Mouse (Mus musculus) forebrain, embryonic 12.5 days (tissue): ENCODE data around the gene Gm20838. TPM values are rescaled to one million over a fixed set of nuclear protein-coding genes. Genes with fewer than 3 reads are reported as not detected.
"Not testable (repeated sequence)": the region's sequence is repeated elsewhere in the genome, so short reads cannot be mapped to it uniquely, and the experiment has no call there.

ENCODE experiments used
- ATAC-seq: fragments of 200-750 bp; cut with Nextera tagmentation; 2 replicates; pipeline ENCODE4 v1.8.0; 2017; ENCODE audit warnings: moderate TSS enrichment; ENCODE audit not compliant: low FRiP score
- H3K27ac ChIP-seq: fragments of 300-500 bp; sonication (generic); 2 replicates; pipeline ENCODE4 v1.5.1; 2016; ENCODE audit warnings: mild to moderate bottlenecking
- H3K27me3 ChIP-seq: fragments of 300-500 bp; sonication (generic); 2 replicates; pipeline ENCODE4 v1.6.1; 2016; ENCODE audit warnings: mild to moderate bottlenecking
- H3K36me3 ChIP-seq: fragments of 300-500 bp; sonication (generic); replicated peaks from 2 replicates; pipeline ENCODE4 v1.6.1; 2016; ENCODE audit warnings: mild to moderate bottlenecking
- H3K4me1 ChIP-seq: fragments of 300-500 bp; sonication (generic); 2 replicates; pipeline ENCODE4 v1.6.1; 2016
- H3K4me2 ChIP-seq: fragments of 300-500 bp; sonication (generic); 2 replicates; pipeline ENCODE4 v1.6.1; 2016; ENCODE audit warnings: mild to moderate bottlenecking, moderate library complexity
- H3K4me3 ChIP-seq: fragments of 300-500 bp; sonication (generic); replicated peaks from 2 replicates; pipeline ENCODE4 v1.5.1; 2016; ENCODE audit warnings: mild to moderate bottlenecking
- H3K9ac ChIP-seq: fragments of 300-500 bp; sonication (generic); 2 replicates; pipeline ENCODE4 v1.6.1; 2016; ENCODE audit warnings: mild to moderate bottlenecking
- H3K9me3 ChIP-seq: fragments of 300-500 bp; sonication (generic); 2 replicates; pipeline ENCODE4 v1.6.1; 2016
- WGBS: fragments of 180-500 bp; shearing (Covaris S2); methylation state at CpG from one replicate; pipeline ENCODE4 v1.1.7; 2016; 5-methylcytosine and 5-hydroxymethylcytosine counted together
- polyA plus RNA-seq: library from polyadenylated mRNA; unstranded; fragments of >200 nt; fragmentation: Nextera tagmentation; extraction: Ambion mirVana; gene quantifications from 2 replicates; pipeline ENCODE4 v1.2.1, GENCODE M21; 2016

The Gm20838 gene
- not detected in 2 replicates for polyA plus RNA-seq

- not testable (repeated sequence) for H3K27ac ChIP-seq, H3K4me2 ChIP-seq, H3K9me3 ChIP-seq, ATAC-seq, H3K4me3 ChIP-seq, H3K27me3 ChIP-seq, H3K4me1 ChIP-seq, H3K9ac ChIP-seq, H3K36me3 ChIP-seq
- no CpG with 5 or more reads among the region's 8 CpGs for WGBS
Observed at GRCm38 (mm10) chrY:33543064-33543463, at the start of gene Gm20838. Gm20838 (minus strand) TSS chrY:33543164.
